ENCODE assay signal across 8 mouse cellular contexts in genomic region chr13:6647992-6648668, GRCm38 (mm10). TPM values are rescaled to one million over a fixed set of nuclear protein-coding genes. Genes with fewer than 3 reads are reported as not detected.
DNase-seq lines count a peak whose midpoint lies in the region; ATAC-seq lines count a peak whose summit lies in the region.

No protein-coding gene starts in this region.

- peaks cover 17% of the 10 kb centered on the region; the same call in 1 of the 2 replicates for H3K4me1 ChIP-seq in kidney, embryonic 16.5 days (ENCODE audit: insufficient read depth, low read length)
- H3K4me1 ChIP-seq in intestine, embryonic 15.5 days (replicated peaks) = peaks cover 13% of the 10 kb centered on the region
- no peaks in the 10 kb centered on the region for H3K4me1 ChIP-seq in neural tube, embryonic 11.5 days (ENCODE audit: control insufficient read depth, insufficient read depth, low read length)

- ATAC-seq in kidney, embryonic 16.5 days (ENCODE audit: low FRiP score, low TSS enrichment) = peak; percentile 14
- peak; percentile 39 for ATAC-seq in intestine, embryonic 15.5 days
- ATAC-seq in neural tube, embryonic 11.5 days (ENCODE audit: insufficient read depth, low FRiP score, low TSS enrichment) = peak; percentile 25

- no peaks in the 10 kb centered on the region for H3K9me3 ChIP-seq in kidney, embryonic 16.5 days (ENCODE audit: low read length)
- no peaks in the 10 kb centered on the region for H3K9me3 ChIP-seq in intestine, embryonic 15.5 days
- H3K9me3 ChIP-seq in neural tube, embryonic 11.5 days (ENCODE audit: control insufficient read depth, low read length) = no peaks in the 10 kb centered on the region

- no peaks in the 10 kb centered on the region for H3K36me3 ChIP-seq in kidney, embryonic 16.5 days (ENCODE audit: insufficient read depth, low read length)
- no peaks in the 10 kb centered on the region for H3K36me3 ChIP-seq in intestine, embryonic 15.5 days
- H3K36me3 ChIP-seq in neural tube, embryonic 11.5 days (ENCODE audit: control insufficient read depth, insufficient read depth, low read length) = no peaks in the 10 kb centered on the region

- no peak overlapping the region for H3K27ac ChIP-seq in kidney, embryonic 16.5 days (ENCODE audit: low read length)
- peak overlapping the region; percentile 58 for H3K27ac ChIP-seq in intestine, embryonic 15.5 days
- H3K27ac ChIP-seq in neural tube, embryonic 11.5 days (ENCODE audit: low read depth, low read length) = no peak overlapping the region

- no peaks in the 10 kb centered on the region for H3K27me3 ChIP-seq in kidney, embryonic 16.5 days (ENCODE audit: insufficient read depth, low read length)
- H3K27me3 ChIP-seq in intestine, embryonic 15.5 days (replicated peaks) = no peaks in the 10 kb centered on the region
- H3K27me3 ChIP-seq in neural tube, embryonic 11.5 days (ENCODE audit: control insufficient read depth, insufficient read depth, low read length) = no peaks in the 10 kb centered on the region

- 0% methylated on average over 27 of the region's 28 CpGs for WGBS in kidney, embryonic 16.5 days
- WGBS in intestine, embryonic 15.5 days = under 1% methylated on average over 28 of the region's 28 CpGs
- under 1% methylated on average over 28 of the region's 28 CpGs for WGBS in neural tube, embryonic 11.5 days

- H3K9ac ChIP-seq in kidney, embryonic 16.5 days (replicated peaks; ENCODE audit: low read length) = peak overlapping the region; percentile 66
- H3K9ac ChIP-seq in intestine, embryonic 15.5 days = peak overlapping the region; percentile 62
- H3K9ac ChIP-seq in neural tube, embryonic 11.5 days (ENCODE audit: low read length) = peak overlapping the region; percentile 35

- DNase-seq in kidney, postnatal 4 days = no peak
- DNase-seq in Muller cell, postnatal 12 days (ENCODE audit: inconsistent ontology term) = peak; percentile 55
- peak; percentile 60 to 64 for DNase-seq in cerebellum, postnatal 25 days
- peak; percentile 30 for DNase-seq in neural tube, embryonic 11.5 days (ENCODE audit: low spot score)
- DNase-seq in gastrocnemius, adult 8-10 months (ENCODE audit: low spot score in 2 of 2) = no peak
- DNase-seq in adrenal gland, adult 18-20 months (ENCODE audit: low spot score in 2 of 2) = no peak

- H3K4me2 ChIP-seq in kidney, embryonic 16.5 days (replicated peaks; ENCODE audit: low read depth, low read length) = peak overlapping the region; percentile 99
- peak overlapping the region; percentile 98 for H3K4me2 ChIP-seq in intestine, embryonic 15.5 days (replicated peaks)
- peak overlapping the region; percentile 99 for H3K4me2 ChIP-seq in neural tube, embryonic 11.5 days (ENCODE audit: low read depth)

- peak overlapping the region; percentile 63 for H3K4me3 ChIP-seq in kidney, embryonic 16.5 days (ENCODE audit: low read length)
- peak overlapping the region; percentile 60 for H3K4me3 ChIP-seq in intestine, embryonic 15.5 days (replicated peaks)
- peak overlapping the region; percentile 49 for H3K4me3 ChIP-seq in neural tube, embryonic 11.5 days (ENCODE audit: low read depth, low read length)

RNA-seq across cellular contexts. Expression of gene Pfkp, which starts 0.4 kb away (rescaled TPM):
- polyA plus RNA-seq in kidney, embryonic 16.5 days (2015; fragmentation: Nextera tagmentation; extraction: Ambion mirVana) = 34.4 and 37.8 TPM in 2 replicates
- polyA plus RNA-seq in intestine, embryonic 15.5 days (2015; fragmentation: Nextera tagmentation; extraction: Ambion mirVana) = 98.5 and 102 TPM in 2 replicates
- 40.9 and 51.5 TPM in 2 replicates for polyA plus RNA-seq in neural tube, embryonic 11.5 days (2014; fragmentation: Nextera tagmentation; extraction: Ambion mirVana)
- 1 to 10 TPM; 1.2 to 3.3 (median 3.2) TPM for total RNA-seq in gastrocnemius, adult 8-10 months (2022)
- total RNA-seq in adrenal gland, adult 18-20 months (2021) = 100 to 1,000 TPM in 1 of 2 experiments, 10 to 100 TPM in 1; 96.3 to 122 TPM

Comparison
In these comparisons a context has a peak if more than half of its experiments do, and no peak if none do; other contexts are left out.
1. DNase-seq: peak in Muller cell, postnatal 12 days (single experiment), cerebellum, postnatal 25 days (2 of 2) and neural tube, embryonic 11.5 days (single experiment); none in kidney, postnatal 4 days (0 of 2), gastrocnemius, adult 8-10 months (0 of 2) and adrenal gland, adult 18-20 months (0 of 2).
2. Peak in every context shown above with its lines, with median percentiles within 50 percentile points of each other: ATAC-seq, H3K4me2 ChIP-seq, H3K4me3 ChIP-seq and H3K9ac ChIP-seq.